Mouse (Mus musculus): Measurements from ENCODE around the gene Rab8b. TPM values are rescaled to one million over a fixed set of nuclear protein-coding genes. Genes with fewer than 3 reads are reported as not detected.
A peak's percentile ranks its signal among the peaks of the same experiment; 100 is the strongest.

Rab8b gene
- polyA plus RNA-seq, 1 experiment = 25.3 TPM

DNA sequence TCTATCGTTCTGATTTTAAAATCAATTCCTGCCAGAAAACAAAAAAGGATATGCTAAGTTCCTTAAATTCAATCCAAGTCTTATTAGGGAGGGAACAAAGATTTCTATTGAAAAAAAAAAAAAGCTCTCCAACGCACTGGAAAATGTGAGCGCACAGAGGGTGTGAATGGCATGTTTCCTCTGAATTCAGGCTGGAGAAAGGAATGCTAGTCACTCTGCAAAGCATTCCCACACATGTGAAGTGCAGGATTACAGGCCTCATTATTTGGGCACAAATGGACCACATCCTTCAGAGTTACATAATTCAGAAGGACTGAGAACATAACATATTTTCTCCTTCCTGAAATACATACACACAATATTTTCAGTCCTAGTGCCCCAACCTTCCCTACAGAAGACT, 56.0 kb downstream of the Rab8b start:
- H3K4me3 ChIP-seq (replicated peaks; ENCODE audit: control insufficient read depth, low read depth, low read length) = no peak overlapping the region
- WGBS = 91% methylated on average over 3 of the region's 3 CpGs
- no peaks in the 10 kb centered on the region; the same call in 1 of the 2 replicates for H3K4me1 ChIP-seq (ENCODE audit: control insufficient read depth, insufficient read depth, low read length)
- no peak for TF ChIP-seq POLR2A (IDR thresholded peaks at IDR 0.05; ENCODE audit: borderline replicate concordance, control insufficient read depth, low read depth, low read length)
- TF ChIP-seq CTCF (IDR thresholded peaks at IDR 0.05; ENCODE audit: control insufficient read depth, insufficient read depth, low read length) = no peak
- no peak overlapping the region for H3K27ac ChIP-seq (ENCODE audit: control insufficient read depth, insufficient read depth, low read depth, low read length, poor library complexity)

DNA sequence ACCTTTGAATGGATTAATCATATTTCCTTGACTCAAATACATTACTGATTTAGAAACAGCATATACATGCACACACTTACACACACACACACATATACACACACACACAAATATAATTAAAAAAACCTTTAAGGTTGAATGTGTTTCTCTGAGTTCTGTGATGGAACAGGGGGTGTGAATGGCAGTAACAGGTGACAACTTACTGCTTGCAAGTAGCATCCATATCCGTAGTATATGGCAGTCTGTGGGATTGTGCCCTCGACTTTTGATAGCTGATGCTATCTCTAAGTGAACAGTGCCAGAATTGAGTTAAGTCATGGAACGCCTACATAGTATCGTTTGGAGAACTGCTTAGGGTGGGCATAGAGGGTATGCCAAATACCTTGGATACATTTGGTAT, 57.3 kb downstream of the Rab8b start:
- H3K4me1 ChIP-seq (ENCODE audit: control insufficient read depth, insufficient read depth, low read length) = no peaks in the 10 kb centered on the region
- no peak for TF ChIP-seq CTCF (IDR thresholded peaks at IDR 0.05; ENCODE audit: control insufficient read depth, insufficient read depth, low read length)
- no peak for TF ChIP-seq POLR2A (IDR thresholded peaks at IDR 0.05; ENCODE audit: borderline replicate concordance, control insufficient read depth, low read depth, low read length)
- no peak overlapping the region for H3K27ac ChIP-seq (ENCODE audit: control insufficient read depth, insufficient read depth, low read depth, low read length, poor library complexity)
- WGBS = 84% methylated on average over 4 of the region's 4 CpGs
- no peak overlapping the region for H3K4me3 ChIP-seq (replicated peaks; ENCODE audit: control insufficient read depth, low read depth, low read length)

- no peak overlapping the region for H3K4me3 ChIP-seq (replicated peaks; ENCODE audit: control insufficient read depth, low read depth, low read length)
- TF ChIP-seq CTCF (IDR thresholded peaks at IDR 0.05; ENCODE audit: control insufficient read depth, insufficient read depth, low read length) (no peak), POLR2A (IDR thresholded peaks at IDR 0.05; ENCODE audit: borderline replicate concordance, control insufficient read depth, low read depth, low read length) (no peak)
- no peaks in the 10 kb centered on the region for H3K4me1 ChIP-seq (ENCODE audit: control insufficient read depth, insufficient read depth, low read length)
- no peak overlapping the region for H3K27ac ChIP-seq (ENCODE audit: control insufficient read depth, insufficient read depth, low read depth, low read length, poor library complexity)
- 86% methylated on average over 5 of the region's 5 CpGs for WGBS
Observed at GRCm38 (mm10) chr9:66861104-66861767, 58.3 kb downstream of the Rab8b start.

GRCm38 (mm10) chr9:66859523-66859922, 60.0 kb downstream of the Rab8b start:
- TF ChIP-seq CTCF (IDR thresholded peaks at IDR 0.05; ENCODE audit: control insufficient read depth, insufficient read depth, low read length) (no peak), POLR2A (IDR thresholded peaks at IDR 0.05; ENCODE audit: borderline replicate concordance, control insufficient read depth, low read depth, low read length) (no peak)
- WGBS = 91% methylated on average over 5 of the region's 5 CpGs
- Histone ChIP-seq H3K4me3 (replicated peaks; ENCODE audit: control insufficient read depth, low read depth, low read length) (no peak overlapping the region), H3K27ac (ENCODE audit: control insufficient read depth, insufficient read depth, low read depth, low read length, poor library complexity) (no peak overlapping the region), H3K4me1 (ENCODE audit: control insufficient read depth, insufficient read depth, low read length) (no peaks in the 10 kb centered on the region)

DNA sequence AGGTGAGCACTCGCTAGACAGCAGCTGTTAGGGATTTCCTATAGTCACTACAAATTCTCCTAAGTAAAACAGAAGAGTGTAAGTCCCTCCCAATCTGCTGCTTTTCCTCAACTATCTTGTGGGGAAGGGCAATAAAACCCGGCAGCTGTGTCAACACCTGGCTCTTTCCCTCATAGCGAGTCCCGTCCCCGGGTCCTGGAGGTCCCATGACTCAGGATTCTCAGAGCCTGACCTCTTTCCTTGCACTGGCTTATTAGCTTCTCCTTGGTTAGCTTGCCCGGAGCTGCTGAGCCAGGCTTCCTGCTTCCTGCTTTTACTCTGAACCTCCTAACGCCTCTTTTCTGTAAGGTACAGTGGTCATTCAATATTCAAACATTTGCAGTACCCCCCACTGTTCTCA, 63.6 kb downstream of the Rab8b start:
- WGBS = 58% methylated on average over 7 of the region's 7 CpGs
- Histone ChIP-seq H3K4me1 (ENCODE audit: control insufficient read depth, insufficient read depth, low read length) (no peaks in the 10 kb centered on the region), H3K4me3 (replicated peaks; ENCODE audit: control insufficient read depth, low read depth, low read length) (no peak overlapping the region), H3K27ac (ENCODE audit: control insufficient read depth, insufficient read depth, low read depth, low read length, poor library complexity) (no peak overlapping the region)
- TF ChIP-seq POLR2A (IDR thresholded peaks at IDR 0.05; ENCODE audit: borderline replicate concordance, control insufficient read depth, low read depth, low read length) (no peak), CTCF (IDR thresholded peaks at IDR 0.05; ENCODE audit: control insufficient read depth, insufficient read depth, low read length) (no peak)

GRCm38 (mm10) chr9:66852592-66852991, 66.9 kb downstream of the Rab8b start:
- WGBS = 88% methylated on average over 6 of the region's 6 CpGs
- Histone ChIP-seq H3K27ac (ENCODE audit: control insufficient read depth, insufficient read depth, low read depth, low read length, poor library complexity) (no peak overlapping the region), H3K4me3 (replicated peaks; ENCODE audit: control insufficient read depth, low read depth, low read length) (no peak overlapping the region), H3K4me1 (ENCODE audit: control insufficient read depth, insufficient read depth, low read length) (no peaks in the 10 kb centered on the region)
- TF ChIP-seq POLR2A (IDR thresholded peaks at IDR 0.05; ENCODE audit: borderline replicate concordance, control insufficient read depth, low read depth, low read length) (no peak), CTCF (IDR thresholded peaks at IDR 0.05; ENCODE audit: control insufficient read depth, insufficient read depth, low read length) (no peak)

GRCm38 (mm10) chr9:66850966-66851365, 68.5 kb downstream of the Rab8b start:
- Histone ChIP-seq H3K4me3 (replicated peaks; ENCODE audit: control insufficient read depth, low read depth, low read length) (no peak overlapping the region), H3K4me1 (ENCODE audit: control insufficient read depth, insufficient read depth, low read length) (no peaks in the 10 kb centered on the region; the same call in 1 of the 2 replicates), H3K27ac (ENCODE audit: control insufficient read depth, insufficient read depth, low read depth, low read length, poor library complexity) (no peak overlapping the region)
- no peak for TF ChIP-seq CTCF (IDR thresholded peaks at IDR 0.05; ENCODE audit: control insufficient read depth, insufficient read depth, low read length)
- no peak for TF ChIP-seq POLR2A (IDR thresholded peaks at IDR 0.05; ENCODE audit: borderline replicate concordance, control insufficient read depth, low read depth, low read length)
- 90% methylated on average over 5 of the region's 5 CpGs for WGBS

- TF ChIP-seq POLR2A (IDR thresholded peaks at IDR 0.05; ENCODE audit: borderline replicate concordance, control insufficient read depth, low read depth, low read length) = no peak
- TF ChIP-seq CTCF (IDR thresholded peaks at IDR 0.05; ENCODE audit: control insufficient read depth, insufficient read depth, low read length) = no peak
- peak overlapping the region; percentile 6 for H3K4me3 ChIP-seq (replicated peaks; ENCODE audit: control insufficient read depth, low read depth, low read length)
- WGBS = 94% methylated on average over 5 of the region's 5 CpGs
- no peak overlapping the region for H3K27ac ChIP-seq (ENCODE audit: control insufficient read depth, insufficient read depth, low read depth, low read length, poor library complexity)
- no peaks in the 10 kb centered on the region; the same call in 1 of the 2 replicates for H3K4me1 ChIP-seq (ENCODE audit: control insufficient read depth, insufficient read depth, low read length)
Observed at GRCm38 (mm10) chr9:66846822-66847221, 72.7 kb downstream of the Rab8b start.
